In genomic region chr10:103027931-103028252, GRCm38 (mm10) we compare ENCODE assay signal across 8 mouse cellular contexts. TPM values are rescaled to one million over a fixed set of nuclear protein-coding genes. Genes with fewer than 3 reads are reported as not detected.
DNase-seq lines count a peak whose midpoint lies in the region; ATAC-seq and TF ChIP-seq lines count a peak whose summit lies in the region.

No protein-coding gene starts in this region.

- no peaks in the 10 kb centered on the region for H3K9me3 ChIP-seq in midbrain, embryonic 10.5 days (replicated peaks)
- H3K9me3 ChIP-seq in midbrain, postnatal 0 days (ENCODE audit: low read length) = no peaks in the 10 kb centered on the region
- H3K9me3 ChIP-seq in forebrain, embryonic 11.5 days (ENCODE audit: control insufficient read depth, low read length) = no peaks in the 10 kb centered on the region
- no peaks in the 10 kb centered on the region for H3K9me3 ChIP-seq in limb, embryonic 10.5 days (replicated peaks)
- H3K9me3 ChIP-seq in neural tube, embryonic 14.5 days (ENCODE audit: control insufficient read depth, low read length) = no peaks in the 10 kb centered on the region

- no peak overlapping the region for H3K4me2 ChIP-seq in midbrain, postnatal 0 days (ENCODE audit: low read depth, low read length, poor library complexity, severe bottlenecking)
- peak overlapping the region; percentile 41 for H3K4me2 ChIP-seq in forebrain, embryonic 11.5 days (ENCODE audit: low read depth, low read length, severe bottlenecking)
- peak overlapping the region; percentile 22; the same call in 1 of the 2 replicates for H3K4me2 ChIP-seq in neural tube, embryonic 14.5 days (ENCODE audit: low read depth, low read length)

- peaks cover 34% of the 10 kb centered on the region for H3K4me1 ChIP-seq in midbrain, embryonic 10.5 days
- no peaks in the 10 kb centered on the region for H3K4me1 ChIP-seq in midbrain, postnatal 0 days (ENCODE audit: insufficient read depth, low read length)
- H3K4me1 ChIP-seq in forebrain, embryonic 11.5 days (replicated peaks; ENCODE audit: control insufficient read depth, insufficient read depth, low read length) = 0 out of 2 replicates have a peak, but pooled peaks cover 5% of the 10 kb centered on the region
- H3K4me1 ChIP-seq in limb, embryonic 10.5 days = peaks cover 38% of the 10 kb centered on the region
- no peaks in the 10 kb centered on the region; the same call in 1 of the 2 replicates for H3K4me1 ChIP-seq in neural tube, embryonic 14.5 days (ENCODE audit: control insufficient read depth, insufficient read depth, low read length)

- H3K27me3 ChIP-seq in midbrain, embryonic 10.5 days (ENCODE audit: low read depth, poor library complexity, severe bottlenecking) = peaks cover 96% of the 10 kb centered on the region
- H3K27me3 ChIP-seq in midbrain, postnatal 0 days (ENCODE audit: insufficient read depth, low read length) = peaks cover 45% of the 10 kb centered on the region
- peaks cover 50% of the 10 kb centered on the region for H3K27me3 ChIP-seq in forebrain, embryonic 11.5 days (ENCODE audit: control insufficient read depth, insufficient read depth, low read length)
- peaks cover 55% of the 10 kb centered on the region for H3K27me3 ChIP-seq in limb, embryonic 10.5 days (ENCODE audit: low read depth, poor library complexity, severe bottlenecking)
- peaks cover 51% of the 10 kb centered on the region for H3K27me3 ChIP-seq in neural tube, embryonic 14.5 days (ENCODE audit: control insufficient read depth, insufficient read depth, low read length)

- H3K4me3 ChIP-seq in midbrain, embryonic 10.5 days = peak overlapping the region; percentile 53
- no peak overlapping the region for H3K4me3 ChIP-seq in midbrain, postnatal 0 days (ENCODE audit: low read depth, low read length)
- peak overlapping the region; percentile 30 for H3K4me3 ChIP-seq in forebrain, embryonic 11.5 days (ENCODE audit: low read depth, low read length)
- peak overlapping the region; percentile 58 for H3K4me3 ChIP-seq in limb, embryonic 10.5 days
- 0 out of 2 replicates have a peak overlapping the region, but pooled peaks have one; percentile 11 for H3K4me3 ChIP-seq in neural tube, embryonic 14.5 days (ENCODE audit: low read depth, low read length)

- peak overlapping the region; percentile 46; the same call in 1 of the 2 replicates for H3K27ac ChIP-seq in midbrain, embryonic 10.5 days (replicated peaks)
- H3K27ac ChIP-seq in midbrain, postnatal 0 days (ENCODE audit: low read depth, low read length) = no peak overlapping the region
- H3K27ac ChIP-seq in forebrain, embryonic 11.5 days (ENCODE audit: low read depth, low read length) = peak overlapping the region; percentile 27; the same call in 1 of the 2 replicates
- H3K27ac ChIP-seq in limb, embryonic 10.5 days = peak overlapping the region; percentile 83
- no peak overlapping the region for H3K27ac ChIP-seq in neural tube, embryonic 14.5 days (ENCODE audit: low read depth, low read length)

- ATAC-seq in midbrain, postnatal 0 days (ENCODE audit: low FRiP score) = no peak
- no peak for ATAC-seq in forebrain, embryonic 11.5 days (replicated peaks; ENCODE audit: low FRiP score)
- ATAC-seq in neural tube, embryonic 14.5 days (ENCODE audit: low read depth) = 0 out of 2 replicates have a peak, but pooled peaks have one; percentile 9

- no peak overlapping the region for H3K9ac ChIP-seq in midbrain, postnatal 0 days (replicated peaks; ENCODE audit: low read length, poor library complexity, severe bottlenecking)
- peak overlapping the region; percentile 44; the same call in 1 of the 2 replicates for H3K9ac ChIP-seq in forebrain, embryonic 11.5 days (ENCODE audit: low read length)
- H3K9ac ChIP-seq in neural tube, embryonic 14.5 days (replicated peaks; ENCODE audit: low read depth, low read length) = no peak overlapping the region

- no peak for TF ChIP-seq CTCF in midbrain, postnatal 0 days (IDR thresholded peaks at IDR 0.05)

- DNase-seq in midbrain, embryonic 10.5 days (ENCODE audit: low spot score) = no peak
- DNase-seq in midbrain, postnatal 0 days (ENCODE audit: low spot score) = no peak
- DNase-seq in forebrain, embryonic 11.5 days (ENCODE audit: low spot score) = no peak
- no peak for DNase-seq in limb, embryonic 10.5 days (ENCODE audit: low spot score)
- no peak for DNase-seq in cerebellum, adult 9-11 months
- no peak for DNase-seq in adrenal gland, postnatal 36 days
- DNase-seq in right cerebral cortex, adult 18-20 months = no peak

- no peaks in the 10 kb centered on the region for H3K36me3 ChIP-seq in midbrain, embryonic 10.5 days
- no peaks in the 10 kb centered on the region for H3K36me3 ChIP-seq in midbrain, postnatal 0 days (ENCODE audit: insufficient read depth, low read length)
- no peaks in the 10 kb centered on the region for H3K36me3 ChIP-seq in forebrain, embryonic 11.5 days (ENCODE audit: control insufficient read depth, insufficient read depth, low read length)
- H3K36me3 ChIP-seq in limb, embryonic 10.5 days = no peaks in the 10 kb centered on the region
- H3K36me3 ChIP-seq in neural tube, embryonic 14.5 days (ENCODE audit: control insufficient read depth, insufficient read depth, low read length) = no peaks in the 10 kb centered on the region

- under 1% methylated on average over 15 of the region's 15 CpGs for WGBS in midbrain, embryonic 10.5 days
- under 1% methylated on average over 15 of the region's 15 CpGs for WGBS in midbrain, postnatal 0 days
- under 1% methylated on average over 15 of the region's 15 CpGs for whole genome bisulfite sequencing in forebrain, embryonic 11.5 days
- WGBS in limb, embryonic 10.5 days = under 1% methylated on average over 15 of the region's 15 CpGs
- WGBS in neural tube, embryonic 14.5 days = 1% methylated on average over 15 of the region's 15 CpGs

RNA-seq across cellular contexts. Expression of gene Alx1, which starts 2.1 kb away (rescaled TPM):
- polyA plus RNA-seq in midbrain, embryonic 10.5 days (2016; fragmentation: Nextera tagmentation; extraction: Ambion mirVana) = 8.1 and 9.1 TPM in 2 replicates
- not detected in 2 replicates for total RNA-seq in midbrain, postnatal 0 days (2014; rRNA removed)
- 0.38 and 0.60 TPM in 2 replicates for polyA plus RNA-seq in midbrain, postnatal 0 days (2015; fragmentation: Nextera tagmentation; extraction: Ambion mirVana)
- 44.8 and 48.8 TPM in 2 replicates for polyA plus RNA-seq in forebrain, embryonic 11.5 days (2014; fragmentation: Nextera tagmentation; extraction: Ambion mirVana)
- 7.8 and 11.2 TPM in 2 replicates for polyA plus RNA-seq in limb, embryonic 10.5 days (2016; fragmentation: Nextera tagmentation; extraction: Ambion mirVana)
- polyA plus RNA-seq in neural tube, embryonic 14.5 days (2014; fragmentation: Nextera tagmentation; extraction: Ambion mirVana) = 0.23 TPM in 1 of 2 replicates, not detected in the other
- total RNA-seq in adrenal gland, postnatal 36 days (2021) = not detected

Comparison
In these comparisons a context has a peak if more than half of its experiments do, and no peak if none do; other contexts are left out.
1. H3K27ac ChIP-seq: peak in midbrain, embryonic 10.5 days (single experiment), forebrain, embryonic 11.5 days (single experiment) and limb, embryonic 10.5 days (single experiment); none in midbrain, postnatal 0 days (single experiment) and neural tube, embryonic 14.5 days (single experiment).